Mouse (Mus musculus) heart, adult 2 months (tissue): ENCODE measurements at regions not wholly inside any gene's neighbourhood (a gene's known extent, or its start where the extent isn't known, plus 50 kb on each side); places are given as distances from the start of the nearest gene placed in this dataset.

Source experiments
- DNase-seq, 2 experiments: peaks; one replicate each; pipeline ENCODE4 v3.0.0; 2021
- H3K27ac ChIP-seq: fragments of 200-600 bp; 2 replicates; pipeline ENCODE4 v1.8.1; 2022
- H3K27me3 ChIP-seq: fragments of 200-500 bp; 2 replicates; pipeline ENCODE4 v1.6.1; 2012; ENCODE audit warnings: mild to moderate bottlenecking, low read length, inconsistent platforms, mixed read lengths; ENCODE audit not compliant: control insufficient read depth, insufficient read depth
- H3K36me3 ChIP-seq: fragments of 200-500 bp; 2 replicates; pipeline ENCODE4 v1.6.1; 2012; ENCODE audit warnings: low read length, inconsistent platforms; ENCODE audit not compliant: control insufficient read depth, insufficient read depth
- H3K4me1 ChIP-seq: fragments of 200-500 bp; 2 replicates; pipeline ENCODE4 v1.6.1; 2011; ENCODE audit warnings: low read length; ENCODE audit not compliant: control insufficient read depth, insufficient read depth
- H3K4me3 ChIP-seq: fragments of 200-600 bp; 2 replicates; pipeline ENCODE4 v1.8.1; 2022
- H3K79me2 ChIP-seq: fragments of 200-500 bp; replicated peaks from 2 replicates; pipeline ENCODE4 v1.6.1; 2012; ENCODE audit warnings: mild to moderate bottlenecking, inconsistent platforms, low read length, moderate library complexity, mixed read lengths; ENCODE audit not compliant: control insufficient read depth, insufficient read depth
- H3K9ac ChIP-seq: fragments of 200-500 bp; 2 replicates; pipeline ENCODE4 v1.6.1; 2012; ENCODE audit warnings: low read depth, mild to moderate bottlenecking, control low read depth, inconsistent platforms, low read length, mixed read lengths
- CTCF ChIP-seq: fragments of 200-600 bp; IDR thresholded peaks from 2 replicates; pipeline ENCODE4 v1.8.1; 2022; ENCODE audit warnings: antibody characterized with exemption, mild to moderate bottlenecking, moderate library complexity
- EP300 ChIP-seq: fragments of 200-500 bp; IDR thresholded peaks from 2 replicates; pipeline ENCODE4 v1.6.1; 2011; ENCODE audit warnings: low read depth, low read length, control low read depth; ENCODE audit not compliant: insufficient read depth
- POLR2A ChIP-seq: fragments of 200-500 bp; IDR thresholded peaks from 2 replicates; pipeline ENCODE4 v1.6.1; 2011; ENCODE audit warnings: mild to moderate bottlenecking, low read depth, low read length, control low read depth; ENCODE audit not compliant: insufficient read depth
- WGBS: fragments of 180-500 bp; shearing (Covaris S2); methylation state at CpG from one replicate; pipeline ENCODE4 v1.1.7; 2018; 5-methylcytosine and 5-hydroxymethylcytosine counted together
- intact Hi-C: fragments of 180-260 bp; cut with DNase I; formaldehyde crosslinking; loops from one replicate; pipeline ENCODE4 v1.15.1; 2025

- DNase-seq: peak in 1 of 2 experiments; percentile 10
- Histone ChIP-seq H3K9ac (no peak overlapping the region), H3K27me3 (no peaks in the 10 kb centered on the region), H3K27ac (no peak overlapping the region), H3K79me2 (no peaks in the 10 kb centered on the region), H3K4me3 (no peak overlapping the region), H3K4me1 (no peaks in the 10 kb centered on the region), H3K36me3 (no peaks in the 10 kb centered on the region)
- no peak for TF ChIP-seq CTCF
- TF ChIP-seq POLR2A: no peak
- TF ChIP-seq EP300: no peak
- intact Hi-C loops: no loop called here
- WGBS: 45% methylated on average over 3 of the region's 3 CpGs
Observed at GRCm38 (mm10) chr4:154726636-154727045, 59.0 kb upstream of the Actrt2 start.

GRCm38 (mm10) chr4:154727945-154728344 is 60.3 kb upstream of the Actrt2 start:
- intact Hi-C loops: no loop called here
- WGBS: 74% methylated on average over 7 of the region's 7 CpGs

DNA sequence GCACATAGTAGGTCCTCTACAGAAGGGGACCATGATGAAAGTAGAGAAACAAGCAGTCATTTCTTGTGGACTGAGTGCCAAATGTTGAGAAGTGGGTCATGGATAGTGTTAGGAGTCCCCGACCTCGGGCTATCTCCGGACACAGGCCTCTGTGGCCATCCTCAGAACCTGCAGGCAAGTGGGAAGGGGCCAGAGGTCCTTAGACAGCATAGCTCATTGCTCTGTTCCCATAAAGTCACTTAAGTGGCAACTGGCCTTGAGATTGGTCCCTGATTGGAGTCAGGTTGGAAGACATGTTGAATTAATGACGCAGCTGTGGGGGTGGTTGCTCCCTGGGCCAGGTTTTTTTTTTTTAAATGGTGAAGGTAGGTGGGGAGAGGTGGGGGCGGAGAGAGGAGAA is 63.0 kb upstream of the Actrt2 start:
- DNase-seq: no peak
- TF ChIP-seq POLR2A: no peak
- no peak for TF ChIP-seq CTCF
- TF ChIP-seq EP300: no peak
- no peaks in the 10 kb centered on the region for H3K36me3 ChIP-seq
- WGBS: 87% methylated on average over 5 of the region's 5 CpGs
- H3K27me3 ChIP-seq: no peaks in the 10 kb centered on the region
- H3K27ac ChIP-seq: no peak overlapping the region
- H3K4me3 ChIP-seq: no peak overlapping the region
- intact Hi-C loops: no loop called here
- no peaks in the 10 kb centered on the region for H3K79me2 ChIP-seq
- no peak overlapping the region for H3K9ac ChIP-seq
- no peaks in the 10 kb centered on the region for H3K4me1 ChIP-seq

More at GRCm38 (mm10) chr4:154727945-154728344, 60.3 kb upstream of the Actrt2 start:
- H3K4me1 ChIP-seq: no peaks in the 10 kb centered on the region
- H3K9ac ChIP-seq: no peak overlapping the region
- H3K27ac ChIP-seq: no peak overlapping the region
- H3K4me3 ChIP-seq: no peak overlapping the region
- DNase-seq: no peak
- TF ChIP-seq CTCF (no peak), POLR2A (no peak)
- H3K27me3 ChIP-seq: no peaks in the 10 kb centered on the region
- no peaks in the 10 kb centered on the region for H3K36me3 ChIP-seq
- no peaks in the 10 kb centered on the region for H3K79me2 ChIP-seq

GRCm38 (mm10) chr4:154731345-154731744 is 63.7 kb upstream of the Actrt2 start:
- no peaks in the 10 kb centered on the region for H3K79me2 ChIP-seq
- H3K27me3 ChIP-seq: no peaks in the 10 kb centered on the region
- intact Hi-C loops: no loop called here
- DNase-seq: no peak
- no peaks in the 10 kb centered on the region for H3K4me1 ChIP-seq
- no peak overlapping the region for H3K4me3 ChIP-seq
- no peak for TF ChIP-seq CTCF
- no peak for TF ChIP-seq POLR2A
- no peak for TF ChIP-seq EP300
- 77% methylated on average over 15 of the region's 15 CpGs for WGBS
- H3K27ac ChIP-seq: no peak overlapping the region
- no peak overlapping the region for H3K9ac ChIP-seq
- H3K36me3 ChIP-seq: no peaks in the 10 kb centered on the region

DNA sequence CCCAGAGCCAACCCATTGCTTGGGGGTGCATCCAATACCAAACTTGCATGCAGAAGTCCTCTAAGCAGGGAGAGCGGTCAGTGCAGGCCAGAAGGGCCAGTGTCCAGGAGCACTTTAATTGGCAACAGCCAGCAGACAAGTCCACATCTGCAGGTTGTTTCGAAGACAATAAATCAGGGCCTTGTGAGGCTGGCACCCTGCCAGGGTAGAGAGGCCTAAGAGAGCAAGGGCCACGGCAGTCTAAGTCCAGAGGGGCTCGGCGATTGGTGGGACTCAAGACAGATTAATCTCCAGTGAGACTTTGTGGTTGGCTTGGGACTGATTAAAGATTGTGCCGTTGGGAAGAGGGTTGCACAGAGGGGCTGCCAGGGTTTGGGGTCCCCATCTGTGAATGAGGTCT is 68.4 kb upstream of the Actrt2 start:
- H3K27me3 ChIP-seq: no peaks in the 10 kb centered on the region
- H3K27ac ChIP-seq: no peak overlapping the region
- no peak overlapping the region for H3K4me3 ChIP-seq
- H3K9ac ChIP-seq: no peak overlapping the region
- TF ChIP-seq EP300 (no peak), POLR2A (no peak), CTCF (no peak)
- no peaks in the 10 kb centered on the region for H3K79me2 ChIP-seq
- intact Hi-C loops: no loop called here
- WGBS: 74% methylated on average over 6 of the region's 6 CpGs
- DNase-seq: peak in 1 of 2 experiments; percentile 18
- H3K4me1 ChIP-seq: no peaks in the 10 kb centered on the region
- no peaks in the 10 kb centered on the region for H3K36me3 ChIP-seq

- 68% methylated on average over 27 of the region's 27 CpGs for WGBS
- H3K9ac ChIP-seq: no peak overlapping the region
- no peak overlapping the region for H3K27ac ChIP-seq
- intact Hi-C loops: no loop called here
- no peak overlapping the region for H3K4me3 ChIP-seq
- no peak for TF ChIP-seq EP300
- no peak for TF ChIP-seq CTCF
- no peak for TF ChIP-seq POLR2A
- no peaks in the 10 kb centered on the region for H3K27me3 ChIP-seq
- H3K36me3 ChIP-seq: no peaks in the 10 kb centered on the region
- DNase-seq: peak in 1 of 2 experiments; percentile 10
- H3K79me2 ChIP-seq: no peaks in the 10 kb centered on the region
- H3K4me1 ChIP-seq: peaks cover 4% of the 10 kb centered on the region; the same call in 1 of the 2 replicates
Observed at GRCm38 (mm10) chr4:154741123-154741890, 73.6 kb upstream of the Actrt2 start.
